Mouse (Mus musculus): Measurements from ENCODE around the gene Bcas3. TPM values are rescaled to one million over a fixed set of nuclear protein-coding genes. Genes with fewer than 3 reads are reported as not detected.

Bcas3 gene
- polyA plus RNA-seq, 1 experiment from 2014 or later = 19.1 TPM

DNA sequence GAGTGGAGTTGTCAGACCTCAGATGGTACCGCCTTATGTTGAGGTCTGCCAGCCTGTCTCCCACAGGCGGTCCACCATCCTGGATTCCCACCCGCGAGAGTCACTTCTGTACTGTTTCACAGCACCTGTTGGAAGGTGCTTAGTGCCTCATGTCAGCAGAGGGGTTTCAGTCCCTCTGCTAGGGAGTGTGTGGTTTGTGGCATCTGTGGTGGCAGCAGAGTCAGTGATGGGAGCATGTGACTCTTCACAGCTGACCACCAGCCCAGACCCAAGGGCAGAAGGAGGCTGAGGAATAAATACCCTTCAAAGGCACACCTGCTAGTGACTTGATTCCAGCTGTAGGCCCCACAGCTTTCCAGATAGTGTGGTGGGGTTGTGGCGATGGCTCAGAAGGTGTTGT, 94.4 kb downstream of the Bcas3 start:
- Histone ChIP-seq H3K27me3 (ENCODE audit: control insufficient read depth, insufficient read depth, low read depth, low read length) (no peaks in the 10 kb centered on the region), H3K4me2 (ENCODE audit: low read depth, low read length) (no peak overlapping the region), H3K9ac (ENCODE audit: low read depth, low read length) (no peak overlapping the region), H3K4me3 (ENCODE audit: low read depth, low read length) (no peak overlapping the region), H3K27ac (ENCODE audit: low read length) (no peak overlapping the region), H3K4me1 (ENCODE audit: control insufficient read depth, low read depth, low read length) (no peaks in the 10 kb centered on the region), H3K9me3 (replicated peaks; ENCODE audit: control insufficient read depth, low read length) (no peaks in the 10 kb centered on the region), H3K36me3 (ENCODE audit: control insufficient read depth, insufficient read depth) (no peaks in the 10 kb centered on the region)
- WGBS (ENCODE audit: insufficient replicate concordance) = 80% methylated on average over 5 of the region's 5 CpGs
- ATAC-seq (ENCODE audit: low read depth) = no peak

DNA sequence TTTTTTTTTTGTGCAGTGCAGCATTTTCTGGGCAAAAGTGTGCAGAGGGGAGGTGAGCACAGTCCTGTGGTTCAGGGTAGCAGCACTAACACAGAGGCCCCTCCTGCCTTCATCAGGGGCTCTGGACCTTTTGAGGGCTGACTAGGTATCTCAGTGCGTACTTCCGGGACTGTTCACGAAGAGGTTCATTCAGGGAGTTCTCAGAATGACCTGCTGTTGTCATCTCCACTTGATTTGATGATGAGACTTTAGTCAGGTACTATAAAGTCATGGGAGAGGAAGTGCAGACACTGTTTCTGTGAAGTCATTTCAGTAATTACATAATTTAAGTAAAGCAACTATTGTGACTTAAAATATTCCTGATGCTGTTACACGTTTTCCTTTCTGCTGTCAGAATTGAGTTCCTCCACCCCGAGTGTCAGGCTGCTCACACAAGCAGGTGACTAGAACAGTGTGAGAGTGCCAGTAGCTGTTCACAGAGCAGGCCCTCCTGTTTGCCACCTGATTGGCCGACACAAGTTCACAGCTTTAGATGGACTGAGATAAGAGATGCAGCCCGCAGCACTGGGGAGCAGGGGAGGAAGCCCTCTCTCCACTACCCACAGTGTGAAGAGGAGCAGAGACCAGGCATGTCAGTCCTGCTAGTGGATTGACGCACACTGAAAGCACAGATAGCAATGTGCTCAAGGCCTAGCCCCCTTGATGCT, 100.8 kb downstream of the Bcas3 start:
- no peaks in the 10 kb centered on the region for H3K36me3 ChIP-seq (ENCODE audit: control insufficient read depth, insufficient read depth)
- WGBS (ENCODE audit: insufficient replicate concordance) = 51% methylated on average over 8 of the region's 8 CpGs
- H3K27ac ChIP-seq (ENCODE audit: low read length) = no peak overlapping the region
- no peak for ATAC-seq (ENCODE audit: low read depth)
- H3K9ac ChIP-seq (ENCODE audit: low read depth, low read length) = no peak overlapping the region
- no peak overlapping the region for H3K4me3 ChIP-seq (ENCODE audit: low read depth, low read length)
- no peaks in the 10 kb centered on the region for H3K4me1 ChIP-seq (ENCODE audit: control insufficient read depth, low read depth, low read length)
- H3K4me2 ChIP-seq (ENCODE audit: low read depth, low read length) = no peak overlapping the region
- H3K27me3 ChIP-seq (ENCODE audit: control insufficient read depth, insufficient read depth, low read depth, low read length) = no peaks in the 10 kb centered on the region
- no peaks in the 10 kb centered on the region for H3K9me3 ChIP-seq (replicated peaks; ENCODE audit: control insufficient read depth, low read length)

- H3K9ac ChIP-seq (ENCODE audit: low read depth, low read length) = no peak overlapping the region
- H3K4me3 ChIP-seq (ENCODE audit: low read depth, low read length) = no peak overlapping the region
- H3K27me3 ChIP-seq (ENCODE audit: control insufficient read depth, insufficient read depth, low read depth, low read length) = no peaks in the 10 kb centered on the region
- H3K36me3 ChIP-seq (ENCODE audit: control insufficient read depth, insufficient read depth) = no peaks in the 10 kb centered on the region
- H3K9me3 ChIP-seq (replicated peaks; ENCODE audit: control insufficient read depth, low read length) = no peaks in the 10 kb centered on the region
- H3K27ac ChIP-seq (ENCODE audit: low read length) = no peak overlapping the region
- no peak for ATAC-seq (ENCODE audit: low read depth)
- WGBS (ENCODE audit: insufficient replicate concordance) = 69% methylated on average over 5 of the region's 5 CpGs
- H3K4me1 ChIP-seq (ENCODE audit: control insufficient read depth, low read depth, low read length) = no peaks in the 10 kb centered on the region
- H3K4me2 ChIP-seq (ENCODE audit: low read depth, low read length) = no peak overlapping the region
These were observed 101.3 kb downstream of the Bcas3 start for GRCm38 (mm10) chr11:85454305-85454682.

DNA sequence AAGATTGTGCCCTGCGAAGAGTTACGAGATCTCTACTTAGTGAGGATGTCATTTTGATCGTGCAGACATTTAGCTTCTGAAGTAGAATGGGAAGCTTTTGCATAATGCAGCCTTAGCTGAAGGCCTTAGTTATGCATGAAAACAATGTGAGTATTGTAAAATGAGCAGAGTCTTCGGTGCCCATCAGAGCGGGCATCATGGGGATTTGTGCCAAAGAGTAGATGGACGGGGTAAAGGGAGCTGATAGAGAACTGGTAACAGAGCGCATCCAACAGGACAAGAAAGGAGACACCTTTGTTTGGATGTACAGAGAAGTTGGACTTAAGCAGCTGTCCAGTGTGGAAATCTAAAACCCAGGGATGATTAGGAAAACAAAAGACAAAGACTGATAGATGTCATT, 108.6 kb downstream of the Bcas3 start:
- no peak overlapping the region for H3K4me2 ChIP-seq (ENCODE audit: low read depth, low read length)
- WGBS (ENCODE audit: insufficient replicate concordance) = 80% methylated on average over 7 of the region's 7 CpGs
- no peak for ATAC-seq (ENCODE audit: low read depth)
- H3K36me3 ChIP-seq (ENCODE audit: control insufficient read depth, insufficient read depth) = no peaks in the 10 kb centered on the region
- no peak overlapping the region for H3K27ac ChIP-seq (ENCODE audit: low read length)
- no peaks in the 10 kb centered on the region for H3K27me3 ChIP-seq (ENCODE audit: control insufficient read depth, insufficient read depth, low read depth, low read length)
- no peak overlapping the region for H3K4me3 ChIP-seq (ENCODE audit: low read depth, low read length)
- H3K4me1 ChIP-seq (ENCODE audit: control insufficient read depth, low read depth, low read length) = no peaks in the 10 kb centered on the region
- no peaks in the 10 kb centered on the region for H3K9me3 ChIP-seq (replicated peaks; ENCODE audit: control insufficient read depth, low read length)
- H3K9ac ChIP-seq (ENCODE audit: low read depth, low read length) = no peak overlapping the region

DNA sequence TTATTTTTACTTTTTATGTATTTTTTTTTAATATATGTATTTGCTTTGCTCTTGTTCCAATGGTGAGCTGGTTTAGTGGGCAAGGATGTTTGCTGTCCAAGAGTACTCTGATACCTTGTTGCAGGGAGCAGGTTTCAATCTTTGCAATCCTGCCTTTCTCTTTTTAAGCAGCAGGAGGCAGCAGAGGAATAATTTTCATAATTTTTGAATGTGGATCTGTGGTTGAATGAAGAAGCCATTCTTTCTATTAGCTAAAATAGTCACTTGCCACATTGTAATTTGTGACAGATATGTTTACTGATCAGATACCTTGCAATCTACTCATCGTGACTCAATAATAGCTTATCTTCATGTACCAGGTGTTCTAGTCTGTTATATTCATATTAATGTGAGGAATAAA, 116.6 kb downstream of the Bcas3 start:
- Histone ChIP-seq H3K27ac (ENCODE audit: low read length) (no peak overlapping the region), H3K9ac (ENCODE audit: low read depth, low read length) (no peak overlapping the region), H3K4me3 (ENCODE audit: low read depth, low read length) (no peak overlapping the region), H3K4me1 (ENCODE audit: control insufficient read depth, low read depth, low read length) (no peaks in the 10 kb centered on the region), H3K4me2 (ENCODE audit: low read depth, low read length) (no peak overlapping the region), H3K9me3 (replicated peaks; ENCODE audit: control insufficient read depth, low read length) (no peaks in the 10 kb centered on the region), H3K36me3 (ENCODE audit: control insufficient read depth, insufficient read depth) (no peaks in the 10 kb centered on the region), H3K27me3 (ENCODE audit: control insufficient read depth, insufficient read depth, low read depth, low read length) (no peaks in the 10 kb centered on the region)
- no peak for ATAC-seq (ENCODE audit: low read depth)
- 61% methylated on average over 1 of the region's 1 CpGs for WGBS (ENCODE audit: insufficient replicate concordance)

GRCm38 (mm10) chr11:85470508-85470907, 117.5 kb downstream of the Bcas3 start:
- no peak for ATAC-seq (ENCODE audit: low read depth)
- Histone ChIP-seq H3K4me2 (ENCODE audit: low read depth, low read length) (no peak overlapping the region), H3K4me3 (ENCODE audit: low read depth, low read length) (no peak overlapping the region), H3K36me3 (ENCODE audit: control insufficient read depth, insufficient read depth) (no peaks in the 10 kb centered on the region), H3K27ac (ENCODE audit: low read length) (no peak overlapping the region), H3K4me1 (ENCODE audit: control insufficient read depth, low read depth, low read length) (no peaks in the 10 kb centered on the region), H3K27me3 (ENCODE audit: control insufficient read depth, insufficient read depth, low read depth, low read length) (no peaks in the 10 kb centered on the region), H3K9me3 (replicated peaks; ENCODE audit: control insufficient read depth, low read length) (no peaks in the 10 kb centered on the region), H3K9ac (ENCODE audit: low read depth, low read length) (no peak overlapping the region)
- WGBS (ENCODE audit: insufficient replicate concordance) = 74% methylated on average over 4 of the region's 4 CpGs

DNA sequence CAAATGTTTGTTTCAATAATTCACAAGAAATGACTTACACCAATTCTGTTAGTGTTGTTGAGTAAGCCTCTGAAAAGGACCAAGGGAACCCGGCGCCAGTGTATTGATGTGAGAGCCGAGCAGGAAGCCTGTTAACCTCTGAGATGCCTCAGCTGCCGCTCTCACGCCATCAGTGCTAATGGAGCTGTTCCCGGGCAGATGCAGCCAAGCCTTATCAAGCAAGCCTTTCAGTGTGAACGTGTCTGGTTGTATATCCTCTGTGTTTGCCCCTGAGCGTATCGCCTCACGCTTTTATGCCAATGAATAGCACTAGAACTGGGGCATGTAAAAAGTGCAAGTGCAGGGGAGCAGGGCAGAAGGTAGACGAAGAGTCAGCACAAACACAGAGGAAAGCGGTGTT, 121.4 kb downstream of the Bcas3 start:
- H3K4me1 ChIP-seq (ENCODE audit: control insufficient read depth, low read depth, low read length) = no peaks in the 10 kb centered on the region
- H3K4me3 ChIP-seq (ENCODE audit: low read depth, low read length) = no peak overlapping the region
- no peak overlapping the region for H3K4me2 ChIP-seq (ENCODE audit: low read depth, low read length)
- no peak overlapping the region for H3K9ac ChIP-seq (ENCODE audit: low read depth, low read length)
- H3K36me3 ChIP-seq (ENCODE audit: control insufficient read depth, insufficient read depth) = no peaks in the 10 kb centered on the region
- no peak for ATAC-seq (ENCODE audit: low read depth)
- H3K9me3 ChIP-seq (replicated peaks; ENCODE audit: control insufficient read depth, low read length) = no peaks in the 10 kb centered on the region
- no peaks in the 10 kb centered on the region for H3K27me3 ChIP-seq (ENCODE audit: control insufficient read depth, insufficient read depth, low read depth, low read length)
- 50% methylated on average over 12 of the region's 12 CpGs for WGBS (ENCODE audit: insufficient replicate concordance)
- no peak overlapping the region for H3K27ac ChIP-seq (ENCODE audit: low read length)

DNA sequence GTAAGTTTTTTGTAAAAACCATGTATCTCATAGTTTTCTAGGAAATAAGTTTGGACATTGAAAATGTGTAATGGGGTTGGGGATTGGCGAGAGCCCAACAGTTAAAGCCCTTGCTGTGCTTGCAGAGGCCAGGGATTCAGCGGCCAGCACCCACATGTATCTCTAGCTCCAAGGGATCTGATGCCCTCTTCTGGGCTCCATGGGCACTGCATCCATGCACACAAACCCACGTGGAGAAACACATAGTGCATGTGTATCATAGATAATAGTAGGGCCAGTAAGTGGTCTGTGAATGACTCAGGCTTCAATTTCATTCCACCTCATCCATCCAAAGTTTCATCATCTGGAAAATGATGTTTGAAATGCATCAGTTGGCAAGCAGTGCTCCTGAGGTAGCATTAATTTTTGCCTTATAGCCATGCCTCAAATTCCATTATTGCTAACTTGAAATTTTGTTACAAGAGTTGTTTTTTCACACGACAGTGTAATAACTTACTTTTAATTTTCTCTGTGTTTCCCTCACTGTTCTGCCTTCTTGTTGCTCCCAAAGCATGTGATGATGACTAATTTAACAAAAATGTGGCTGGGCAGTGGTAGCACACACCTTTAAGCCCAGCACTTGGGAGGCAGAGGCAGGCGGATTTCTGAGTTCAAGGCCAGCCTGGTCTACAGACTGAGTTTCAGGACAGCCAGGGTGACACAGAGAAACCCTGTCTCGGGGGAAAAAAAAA, 129.9 kb downstream of the Bcas3 start:
- H3K36me3 ChIP-seq (ENCODE audit: control insufficient read depth, insufficient read depth) = no peaks in the 10 kb centered on the region
- H3K4me3 ChIP-seq (ENCODE audit: low read depth, low read length) = no peak overlapping the region
- no peaks in the 10 kb centered on the region for H3K4me1 ChIP-seq (ENCODE audit: control insufficient read depth, low read depth, low read length)
- no peak overlapping the region for H3K9ac ChIP-seq (ENCODE audit: low read depth, low read length)
- ATAC-seq (ENCODE audit: low read depth) = no peak
- H3K4me2 ChIP-seq (ENCODE audit: low read depth, low read length) = no peak overlapping the region
- no peaks in the 10 kb centered on the region for H3K27me3 ChIP-seq (ENCODE audit: control insufficient read depth, insufficient read depth, low read depth, low read length)
- H3K27ac ChIP-seq (ENCODE audit: low read length) = no peak overlapping the region
- 58% methylated on average over 6 of the region's 6 CpGs for WGBS (ENCODE audit: insufficient replicate concordance)
- H3K9me3 ChIP-seq (replicated peaks; ENCODE audit: control insufficient read depth, low read length) = no peaks in the 10 kb centered on the region

DNA sequence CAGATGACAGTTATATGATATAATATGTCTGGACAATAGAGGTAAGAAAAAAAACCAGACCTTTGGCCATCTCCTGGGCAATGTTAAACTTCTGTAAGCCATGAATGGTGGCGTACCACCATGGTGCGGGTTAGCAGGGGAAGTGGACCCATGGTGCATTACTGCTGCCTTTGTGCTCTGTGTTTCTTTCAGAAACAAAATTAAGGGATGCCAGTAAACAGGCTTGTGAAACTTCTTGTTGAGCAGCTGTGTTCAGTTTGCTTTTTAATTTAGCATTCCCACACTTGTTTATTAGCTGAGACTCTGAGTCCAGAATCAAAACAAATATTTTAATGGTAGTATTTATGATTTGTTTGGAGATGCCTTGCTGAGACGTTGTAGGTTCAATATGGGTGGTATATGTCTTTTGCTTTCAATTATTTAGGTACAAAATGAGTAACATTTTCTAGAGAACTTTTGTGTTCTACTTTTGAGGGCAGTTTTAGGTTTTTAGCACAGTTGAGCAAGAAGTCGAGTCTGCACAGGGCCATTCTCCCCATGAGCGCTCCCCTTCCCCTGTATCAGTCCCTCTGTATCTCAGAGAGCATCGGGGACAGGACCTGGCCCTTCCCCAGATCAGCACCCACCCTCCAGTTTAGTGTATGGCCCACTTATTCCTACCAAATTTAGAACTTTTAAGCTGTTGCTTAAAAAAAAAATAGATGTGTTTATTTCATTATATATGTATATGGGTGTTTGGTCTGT, 132.4 kb downstream of the Bcas3 start:
- no peaks in the 10 kb centered on the region for H3K4me1 ChIP-seq (ENCODE audit: control insufficient read depth, low read depth, low read length)
- H3K9ac ChIP-seq (ENCODE audit: low read depth, low read length) = no peak overlapping the region
- H3K4me3 ChIP-seq (ENCODE audit: low read depth, low read length) = no peak overlapping the region
- no peaks in the 10 kb centered on the region for H3K9me3 ChIP-seq (replicated peaks; ENCODE audit: control insufficient read depth, low read length)
- no peak for ATAC-seq (ENCODE audit: low read depth)
- no peaks in the 10 kb centered on the region for H3K27me3 ChIP-seq (ENCODE audit: control insufficient read depth, insufficient read depth, low read depth, low read length)
- H3K27ac ChIP-seq (ENCODE audit: low read length) = no peak overlapping the region
- WGBS (ENCODE audit: insufficient replicate concordance) = 74% methylated on average over 6 of the region's 6 CpGs
- H3K4me2 ChIP-seq (ENCODE audit: low read depth, low read length) = no peak overlapping the region
- H3K36me3 ChIP-seq (ENCODE audit: control insufficient read depth, insufficient read depth) = no peaks in the 10 kb centered on the region
